Mouse (Mus musculus): Measurements from ENCODE around the gene Myo16.

The Myo16 gene

DNA sequence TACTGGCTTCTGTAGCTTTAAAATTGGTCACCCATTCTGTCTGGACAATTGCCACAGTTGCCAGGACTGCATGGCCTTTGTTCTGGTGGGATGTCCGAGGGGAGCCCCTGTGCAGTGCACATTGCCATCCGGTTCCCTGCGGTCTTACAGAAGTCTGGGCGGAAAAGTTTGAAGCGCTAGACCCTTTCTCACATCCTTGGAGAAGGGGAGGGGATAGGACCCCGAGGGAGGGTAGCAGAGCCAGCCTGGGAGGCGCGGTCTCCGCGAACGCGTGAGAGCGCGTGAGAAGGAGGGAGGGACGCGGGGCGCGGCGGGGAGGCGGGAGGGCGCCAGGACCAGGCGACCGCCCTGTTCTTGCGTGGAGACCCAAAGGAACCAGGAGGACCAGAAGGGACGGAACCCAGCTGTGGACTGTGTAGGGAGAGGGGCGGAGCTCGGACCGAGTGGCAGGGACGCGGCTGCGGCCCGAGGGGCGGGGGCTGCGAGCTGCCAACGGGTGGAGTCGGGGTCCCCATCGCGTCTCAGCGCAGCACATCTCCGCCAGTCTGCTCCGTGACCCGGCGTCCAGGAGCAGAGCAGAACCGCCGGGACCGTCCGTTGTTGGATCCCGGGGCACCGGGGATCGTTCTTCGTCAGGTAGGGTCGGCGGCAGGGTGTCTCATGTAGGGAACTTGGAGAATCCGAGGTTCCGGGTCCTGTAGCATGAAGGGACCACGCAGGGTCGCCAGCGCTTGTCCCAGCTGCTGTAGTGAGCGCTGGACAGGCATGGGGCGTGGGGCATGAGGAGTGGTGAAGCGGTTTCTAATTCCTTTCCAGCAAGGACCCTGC, at the start of gene Myo16:
TSS of gene Myo16 (plus strand) at position 301 of the 828 bp plus-strand sequence.
- DNase-seq: no peak

DNA sequence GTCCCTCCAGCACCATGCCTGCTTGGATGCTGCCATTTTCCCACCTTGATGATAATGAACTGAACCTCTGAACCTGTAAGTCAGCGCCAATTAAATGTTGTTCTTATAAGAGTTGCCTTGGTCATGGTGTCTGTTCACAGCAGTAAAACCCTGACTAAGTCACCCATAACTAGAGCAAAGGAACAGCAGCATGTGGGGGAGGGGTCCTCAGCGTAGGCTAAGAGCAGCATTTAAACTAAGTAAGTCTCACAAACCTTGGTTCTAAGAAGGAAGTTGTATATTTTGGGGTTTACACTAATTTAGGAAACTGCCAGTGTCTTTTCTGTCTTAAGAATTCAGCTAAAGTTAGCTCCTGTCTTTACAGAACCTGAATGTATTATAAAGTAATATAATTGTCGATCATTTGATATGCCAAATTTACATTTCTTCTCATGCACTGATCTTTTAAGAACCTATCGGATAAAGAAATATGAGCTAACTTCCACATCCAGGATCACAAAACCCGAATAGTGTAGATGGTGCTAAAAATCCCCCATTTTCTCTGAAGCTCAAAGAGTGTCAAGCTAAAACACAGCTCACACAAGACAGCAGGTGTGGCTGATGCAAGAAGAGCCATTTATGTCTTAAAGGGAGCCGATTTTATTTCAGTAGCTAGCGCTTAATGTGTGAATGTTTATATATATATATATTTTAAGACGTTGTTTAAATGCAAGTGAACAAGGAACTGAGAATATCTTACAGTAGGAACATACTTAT, 45.0 kb upstream of the Myo16 start:
- no peak for DNase-seq

DNA sequence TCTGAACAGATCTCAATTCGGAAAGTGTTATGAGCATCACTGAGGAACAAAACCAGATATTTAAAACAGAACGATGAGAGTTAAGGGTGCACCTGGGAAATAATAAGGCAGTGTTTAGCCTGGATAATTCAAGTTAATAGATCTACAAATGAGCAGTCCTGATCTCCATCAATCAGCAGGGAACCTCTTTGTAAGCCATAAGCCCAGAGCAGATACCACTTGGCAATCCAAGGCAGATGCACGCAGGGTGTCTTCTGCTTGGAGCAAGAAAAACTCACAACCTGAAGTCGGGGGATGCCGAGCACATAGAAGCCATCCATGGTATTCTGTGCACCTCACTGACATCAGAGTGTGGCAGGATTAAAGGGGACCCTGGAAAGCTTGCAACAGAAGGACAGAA, 31.0 kb upstream of the Myo16 start:
- no peak for DNase-seq

DNA sequence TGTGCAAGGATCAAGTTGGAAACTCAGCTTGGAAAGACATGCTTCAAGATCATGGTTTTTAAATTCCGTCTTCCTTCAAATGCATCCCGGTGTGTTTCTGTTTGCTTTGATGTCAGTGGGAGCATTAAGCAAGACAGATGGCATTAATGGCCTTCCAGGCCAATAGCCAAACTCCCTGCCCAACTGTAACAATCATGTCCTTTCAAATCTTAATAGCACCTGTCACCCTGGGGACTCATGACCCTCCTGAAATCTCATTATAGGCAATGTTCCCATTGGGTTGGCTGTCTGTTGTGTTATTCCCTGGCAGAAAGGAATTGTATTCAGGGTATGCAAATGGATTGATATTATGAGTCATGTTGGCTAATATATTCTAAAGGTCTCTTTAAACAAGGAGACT, 30.3 kb upstream of the Myo16 start:
- DNase-seq: no peak

DNA sequence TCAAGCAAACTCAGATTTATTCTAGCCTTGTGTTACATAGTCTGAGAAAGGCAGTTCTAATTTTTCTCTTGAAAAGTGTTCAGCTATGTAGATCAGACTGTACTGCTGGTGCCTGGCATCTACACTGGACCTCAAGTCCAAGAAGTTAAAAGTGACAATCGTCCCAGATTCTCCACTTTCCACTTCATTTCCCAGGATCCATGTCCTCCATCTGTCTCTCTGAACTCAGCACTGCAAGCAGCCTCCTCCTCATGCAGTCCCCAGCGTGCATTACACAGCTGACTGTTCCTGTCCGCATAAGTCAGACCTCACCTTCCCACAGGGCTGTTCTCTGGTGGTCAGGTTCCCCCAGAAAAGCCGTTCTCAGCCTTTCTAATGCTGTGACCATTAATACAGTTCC, 28.0 kb upstream of the Myo16 start:
- DNase-seq: no peak

DNA sequence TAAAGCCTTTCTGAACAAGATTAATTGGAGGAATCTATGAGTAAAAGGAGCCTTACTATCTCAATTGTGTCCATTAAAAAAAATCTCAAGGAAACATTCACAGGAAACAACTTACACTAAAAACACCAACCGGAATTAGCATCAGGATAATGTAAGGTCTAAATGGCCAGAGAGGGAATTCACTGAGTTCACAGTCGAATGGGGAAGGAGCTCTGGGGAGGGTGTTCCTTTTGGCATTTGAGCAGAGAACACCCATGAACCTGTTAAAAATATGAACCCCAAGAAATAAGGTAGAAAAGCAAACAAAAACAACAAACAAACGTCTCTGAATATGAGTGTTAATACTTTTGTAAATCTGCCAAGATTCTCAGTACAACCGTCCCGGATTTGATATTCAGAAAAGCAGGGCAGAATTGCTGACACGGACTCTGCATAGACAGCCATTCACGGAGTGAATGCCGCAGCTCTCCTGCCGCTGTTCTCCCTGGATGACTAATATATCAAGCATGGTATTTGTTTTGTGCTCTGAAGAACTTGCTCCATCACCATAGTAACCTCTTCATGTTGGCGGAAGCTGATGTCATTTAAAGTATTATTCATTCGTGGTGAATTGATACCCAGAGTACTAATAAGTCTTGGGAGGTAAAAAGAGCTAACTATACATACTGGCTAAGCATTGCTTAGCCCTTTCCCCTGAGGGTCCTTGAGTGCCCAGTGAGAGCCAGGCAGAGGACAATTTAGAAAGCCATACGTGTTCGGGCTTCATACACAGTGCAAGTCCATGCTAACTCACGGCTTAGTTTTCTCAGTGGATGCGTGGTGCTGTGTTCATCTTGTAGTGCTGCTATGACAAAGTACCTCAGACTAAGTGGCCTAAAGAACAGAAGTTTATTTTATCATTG, 22.9 kb upstream of the Myo16 start:
- DNase-seq: no peak

DNA sequence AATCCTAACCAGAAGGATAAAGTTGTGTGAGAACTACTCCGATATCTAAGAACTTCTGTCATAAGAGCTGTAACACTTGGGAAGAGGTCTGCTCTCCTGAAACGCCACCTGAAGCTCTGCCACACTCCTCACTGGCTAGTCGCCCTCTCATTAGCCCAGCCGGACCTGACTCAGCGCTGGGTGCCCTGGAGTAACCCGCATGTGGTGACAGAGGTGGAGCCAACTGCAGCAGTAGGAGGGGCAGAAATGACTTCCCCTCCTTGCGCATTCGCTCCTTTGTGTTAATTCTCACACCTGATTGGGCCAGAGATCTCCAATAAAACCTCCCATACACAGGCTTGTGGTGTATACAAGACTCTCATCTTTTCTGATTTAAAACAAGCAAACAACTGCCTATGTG, 14.2 kb upstream of the Myo16 start:
- DNase-seq: no peak

DNA sequence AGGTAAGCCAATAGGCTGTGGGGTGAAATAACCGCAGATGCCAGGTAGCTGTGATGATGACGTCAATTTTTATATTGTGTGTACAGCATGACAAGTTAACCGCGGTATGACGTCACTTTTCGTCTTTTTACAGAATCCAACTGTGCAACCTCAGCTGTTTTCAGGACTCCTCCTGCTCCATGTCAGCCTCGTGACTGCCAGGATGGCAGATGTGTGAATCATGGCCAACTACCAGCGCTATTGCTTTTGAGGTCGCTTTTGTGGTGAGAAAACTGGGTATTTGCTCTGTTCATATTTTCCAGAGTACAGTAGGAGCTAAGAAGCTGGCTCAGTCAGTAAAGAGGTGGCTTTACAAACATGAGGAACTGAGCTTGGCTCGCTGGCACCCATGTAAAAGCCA, 9.8 kb upstream of the Myo16 start:
- DNase-seq: no peak

DNA sequence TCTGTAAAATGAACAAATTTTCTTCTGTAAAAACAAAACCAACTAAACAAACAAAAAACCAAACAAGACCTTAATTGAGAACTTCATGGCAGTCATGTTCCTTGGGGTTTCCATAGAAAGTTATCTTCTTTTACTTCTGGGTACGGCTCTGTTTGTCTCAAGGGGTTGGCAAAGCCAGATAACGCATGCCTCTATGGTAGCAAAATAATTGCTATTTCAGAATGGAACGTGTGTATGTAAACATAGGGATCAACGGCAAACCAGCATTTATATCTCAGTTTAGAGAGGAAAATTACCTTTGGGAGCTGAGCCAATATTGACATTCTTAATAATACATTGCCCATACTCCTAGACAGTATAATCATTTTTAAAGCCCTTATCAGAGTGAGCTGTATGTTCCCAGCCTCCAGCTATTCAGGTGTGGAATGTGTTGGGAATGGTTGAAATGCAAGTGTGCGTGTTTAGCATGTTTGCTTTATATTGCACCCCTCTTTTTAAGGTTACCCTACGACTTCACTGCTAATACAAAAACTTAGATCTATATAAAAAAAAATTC, 1.9 kb upstream of the Myo16 start:
- no peak for DNase-seq

DNA sequence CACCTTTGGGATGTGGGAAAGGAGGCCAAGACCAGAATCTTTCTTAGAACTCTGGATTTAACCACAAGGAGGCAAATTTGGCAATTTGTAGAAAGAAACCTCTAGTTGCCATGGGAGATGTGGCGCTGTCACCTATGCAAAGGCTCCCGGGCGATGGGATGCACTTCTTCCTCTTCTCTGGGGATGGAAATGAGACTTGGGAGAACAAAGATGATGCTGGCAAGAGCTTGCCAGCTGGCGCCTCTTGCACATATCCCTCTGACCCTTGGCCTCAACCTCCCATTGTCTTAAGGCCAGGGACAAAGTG, 681 bp downstream of the Myo16 start:
- no peak for DNase-seq

DNA sequence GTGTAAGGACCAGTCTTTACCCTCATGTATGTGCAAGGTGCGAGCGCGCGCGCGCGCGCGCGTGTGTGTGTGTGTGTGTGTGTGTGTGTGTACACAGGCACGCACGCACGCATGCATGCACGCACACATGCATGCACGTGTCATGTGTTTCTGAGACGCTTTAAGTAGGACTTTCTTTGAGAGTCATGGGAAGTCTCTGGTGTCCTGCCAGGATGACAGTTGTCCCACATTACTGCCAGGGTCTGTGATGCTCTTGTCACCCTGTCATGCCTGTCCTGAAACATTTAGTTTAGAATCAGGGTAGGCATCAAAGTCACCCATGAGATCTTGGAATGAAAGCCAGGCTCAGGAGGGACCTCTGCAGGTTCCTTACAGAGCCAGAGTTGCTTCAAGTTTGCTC, 1.4 kb downstream of the Myo16 start:
- DNase-seq: no peak

DNA sequence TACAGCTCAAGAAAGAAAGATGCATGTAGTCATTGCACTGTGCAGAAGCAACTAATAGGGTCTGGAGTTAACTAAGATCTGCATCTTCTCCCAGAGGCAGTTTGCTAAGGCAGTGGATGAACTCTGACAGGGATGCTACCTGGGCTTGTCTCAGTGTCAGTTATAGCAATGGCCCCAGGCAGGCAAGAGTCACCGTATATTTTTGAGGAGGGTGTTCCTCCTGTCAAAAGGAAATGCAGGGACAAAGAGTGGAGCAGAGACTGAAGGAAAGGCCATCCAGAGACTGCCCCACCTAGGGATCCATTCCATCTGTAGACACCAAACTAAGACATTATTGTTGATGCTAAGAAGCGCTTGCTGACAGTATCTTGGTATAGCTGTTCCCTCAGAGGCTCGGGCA, 7.4 kb downstream of the Myo16 start:
- no peak for DNase-seq

DNA sequence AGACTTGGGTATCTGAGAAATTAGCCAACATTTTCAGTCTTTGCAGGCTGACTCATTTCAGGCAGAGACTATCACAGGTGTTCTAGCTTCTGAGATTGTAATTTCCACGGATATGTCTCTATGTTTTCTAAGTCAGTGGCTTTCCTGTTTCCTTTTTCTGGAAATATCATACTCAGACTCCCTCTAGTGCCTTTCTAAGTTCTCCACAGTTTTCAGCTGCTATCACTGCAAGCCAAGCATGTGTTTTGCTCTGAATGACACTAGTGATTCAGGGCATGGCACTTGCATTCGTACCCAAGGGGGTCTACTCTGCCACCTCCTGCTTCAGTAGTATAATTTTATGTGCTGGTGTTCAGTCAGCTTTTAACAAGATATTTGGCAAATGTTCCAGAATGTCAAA, 11.2 kb downstream of the Myo16 start:
- no peak for DNase-seq

DNA sequence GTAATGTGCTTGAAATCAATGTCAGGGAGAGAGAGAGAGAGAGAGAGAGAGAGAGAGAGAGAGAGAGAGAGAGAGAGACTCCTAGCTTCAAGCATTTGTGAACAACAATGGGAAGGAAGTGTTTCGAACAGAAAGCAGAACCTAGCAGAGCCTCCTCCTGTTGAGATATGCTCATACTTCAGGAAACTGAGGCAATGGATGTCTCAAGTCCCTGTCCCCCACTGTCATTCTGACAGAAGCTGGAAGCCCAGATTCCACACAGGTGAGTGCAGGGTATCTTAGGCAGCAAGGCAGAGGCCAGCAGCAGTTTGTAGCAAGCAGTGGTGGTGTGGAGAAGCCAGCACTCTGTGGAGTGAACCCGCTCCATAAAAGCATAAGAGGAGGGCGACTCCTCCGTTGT, 14.6 kb downstream of the Myo16 start:
- no peak for DNase-seq

DNA sequence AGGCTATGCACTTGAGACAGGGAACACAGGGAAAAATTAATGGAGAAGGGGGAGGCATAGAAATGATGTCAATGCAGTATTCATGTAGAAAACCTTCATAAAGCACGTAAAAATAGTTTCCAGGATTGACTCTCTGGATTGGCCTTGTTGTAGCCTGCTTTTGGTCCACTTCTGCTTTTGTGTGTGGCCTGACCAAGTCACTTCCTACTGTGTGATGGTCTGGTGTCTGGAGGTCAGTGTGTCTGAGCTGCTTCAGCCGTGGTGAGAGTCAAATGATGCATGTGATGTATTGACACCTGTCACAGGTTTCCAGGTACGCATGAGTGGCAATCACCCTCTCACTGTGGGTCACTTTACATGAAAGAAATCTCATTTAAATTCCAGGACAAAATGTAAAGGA, 16.2 kb downstream of the Myo16 start:
- DNase-seq: no peak

DNA sequence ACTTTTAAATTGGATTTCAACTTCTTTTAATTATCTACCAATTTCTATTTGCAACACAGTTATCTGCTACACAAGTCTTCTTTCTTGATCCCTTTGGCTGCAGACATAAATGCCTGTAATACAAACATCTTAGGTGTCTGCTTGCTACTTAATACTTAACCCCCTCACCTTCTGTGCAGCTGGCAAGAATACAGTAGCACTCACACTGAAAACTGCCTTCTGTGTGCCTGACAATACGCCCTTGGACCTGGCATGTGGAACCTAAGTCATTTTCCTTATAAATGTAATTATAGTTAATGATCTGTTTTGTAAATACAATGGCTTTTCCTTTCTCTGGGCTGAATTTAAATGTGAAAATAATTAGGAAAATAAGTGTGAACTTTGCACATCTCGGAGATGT, 17.6 kb downstream of the Myo16 start:
- no peak for DNase-seq

DNA sequence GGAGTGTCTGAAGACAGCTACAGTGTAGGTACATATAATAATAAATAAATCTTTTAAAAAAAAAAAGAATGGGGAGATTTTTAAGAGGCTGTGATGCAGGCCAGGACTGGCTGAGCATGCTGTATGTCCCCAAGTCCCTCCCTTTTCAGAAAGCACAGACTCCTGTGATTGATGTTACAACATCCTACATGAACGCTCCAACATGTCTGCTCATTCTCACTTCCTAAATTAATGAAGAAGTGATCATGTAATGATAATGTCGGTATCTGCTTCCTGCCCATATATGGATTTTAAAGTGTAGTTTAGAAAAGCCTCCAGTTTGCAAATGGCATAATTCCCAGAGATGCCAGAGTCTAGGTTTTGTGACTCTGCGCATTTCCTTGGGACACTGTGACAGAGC, 18.6 kb downstream of the Myo16 start:
- DNase-seq: no peak

DNA sequence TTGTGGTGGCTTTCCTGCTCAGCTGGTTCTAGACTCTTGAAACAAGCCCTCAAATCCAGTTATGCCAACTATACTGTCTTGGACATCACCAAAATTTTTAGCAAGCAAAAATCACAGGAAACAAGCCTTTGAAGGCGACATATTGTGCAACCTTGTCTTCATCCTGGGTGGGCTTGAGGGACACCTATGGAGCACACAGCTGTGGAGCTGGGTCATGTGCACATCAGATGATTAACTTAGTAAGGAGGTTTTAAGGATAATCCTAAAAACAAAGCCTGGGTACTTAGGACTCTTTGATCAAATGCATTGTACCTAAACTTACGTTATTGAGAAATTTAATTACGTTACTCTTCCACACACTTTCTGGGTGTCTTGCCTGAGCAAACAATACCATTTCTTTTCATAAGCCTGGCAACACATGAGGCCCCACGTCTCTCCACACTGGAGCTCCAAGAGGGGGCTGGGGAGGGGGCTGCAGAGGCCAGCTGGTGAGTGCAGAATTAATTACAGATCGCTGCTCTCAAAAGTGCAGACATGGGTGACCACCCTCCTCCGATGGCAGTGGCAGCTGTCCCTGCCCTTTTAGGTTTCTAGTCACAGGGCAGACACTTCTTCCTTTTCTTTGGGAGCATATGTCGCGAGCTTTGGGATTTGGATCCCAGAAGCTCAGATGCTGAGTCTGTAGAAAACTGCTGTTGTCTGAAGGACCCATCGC, 19.5 kb downstream of the Myo16 start:
- no peak for DNase-seq

DNA sequence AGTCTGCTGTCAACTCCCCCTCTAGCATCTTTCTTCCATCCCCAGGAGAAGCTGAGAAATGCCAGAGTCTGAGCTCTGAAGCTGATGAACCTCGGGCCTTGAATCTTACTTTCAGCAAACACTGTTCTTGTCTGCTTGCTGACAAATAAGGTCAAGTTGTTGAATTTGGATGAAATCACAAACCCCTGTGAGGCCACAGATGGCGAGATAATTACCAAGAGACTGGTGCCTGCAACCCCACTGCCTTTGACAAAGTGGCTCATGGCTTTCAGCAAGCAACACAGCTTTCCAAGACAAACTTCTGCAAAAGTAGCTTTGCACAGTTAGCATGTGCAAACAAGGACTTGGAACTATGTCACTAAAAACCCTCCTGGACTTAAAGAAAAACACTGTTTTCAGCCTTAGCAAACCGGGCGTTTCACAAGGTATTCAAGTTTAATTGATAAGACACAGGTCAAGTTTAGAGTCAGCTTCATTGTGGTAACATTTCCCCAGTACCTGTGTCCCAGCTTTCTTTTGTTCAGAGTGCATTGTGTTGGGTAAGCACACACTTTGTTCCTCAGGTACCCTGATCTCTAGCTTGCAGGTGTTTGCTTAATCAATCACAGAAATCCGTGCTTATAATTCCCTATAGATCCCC, 20.6 kb downstream of the Myo16 start:
- DNase-seq: no peak

DNA sequence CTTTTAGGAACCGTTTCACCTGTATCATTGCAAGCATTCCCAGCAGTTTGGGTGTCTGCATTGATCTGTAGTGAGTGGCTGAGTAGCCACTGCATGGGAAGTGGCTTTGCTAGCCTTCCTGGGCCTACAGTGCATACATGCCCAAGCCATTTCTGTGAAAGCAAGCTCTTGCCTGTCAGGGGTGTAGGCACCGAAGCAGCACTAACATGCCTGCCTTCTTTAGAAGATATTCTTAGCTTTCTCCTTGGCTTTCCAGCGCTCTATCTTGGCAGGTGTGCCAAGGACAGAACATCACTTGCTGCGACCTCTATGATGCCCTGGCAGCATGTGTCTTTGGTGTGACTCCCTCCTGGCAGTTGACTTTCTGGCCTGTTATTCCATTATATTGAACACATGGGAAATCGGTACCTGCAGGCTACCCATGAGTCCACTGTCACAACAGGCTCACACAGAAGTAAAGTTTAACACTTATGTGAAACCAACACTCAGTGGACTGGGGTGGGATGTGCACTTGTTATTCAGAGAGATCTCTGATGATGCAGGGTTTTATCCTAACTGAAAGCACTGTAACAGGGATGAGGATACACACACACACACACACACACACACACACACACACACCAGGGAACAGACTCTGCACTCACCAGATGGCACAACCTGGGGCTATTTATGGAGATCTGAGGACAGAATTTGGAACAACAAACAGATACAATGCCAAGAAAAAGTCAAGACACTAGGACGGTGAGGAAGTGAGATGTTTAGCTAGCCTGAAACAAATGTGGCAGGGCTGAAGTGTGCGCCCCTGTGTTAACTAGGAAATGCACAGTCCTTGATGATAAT, 21.4 kb downstream of the Myo16 start:
- DNase-seq: no peak

DNA sequence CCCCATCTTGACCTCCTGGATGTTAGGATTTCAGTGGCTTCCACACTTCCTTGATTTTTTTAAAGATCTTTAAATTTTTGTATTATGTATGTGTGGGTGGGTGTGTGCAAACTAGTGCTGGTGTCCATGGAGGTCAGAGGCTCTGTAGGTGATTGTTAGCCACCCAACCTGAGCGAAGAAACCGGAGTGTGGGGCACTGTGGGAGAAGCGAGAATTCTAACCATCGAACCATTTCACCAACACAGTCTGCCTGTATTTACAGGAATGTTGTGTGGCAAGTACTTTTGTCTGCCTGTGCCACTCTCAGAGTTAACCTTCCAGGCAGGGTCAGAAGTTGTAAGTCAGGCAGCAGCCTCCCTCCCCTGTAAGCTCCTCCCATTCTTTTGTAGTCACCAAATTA, 22.3 kb downstream of the Myo16 start:
- no peak for DNase-seq

All from spleen, adult 18-20 months (tissue).